Mouse (Mus musculus): Measurements from ENCODE around the gene Ttc32. TPM values are rescaled to one million over a fixed set of nuclear protein-coding genes. Genes with fewer than 3 reads are reported as not detected.

Gene Ttc32
- polyA plus RNA-seq, 1 experiment from 2014 or later, result 14.8 TPM

DNA sequence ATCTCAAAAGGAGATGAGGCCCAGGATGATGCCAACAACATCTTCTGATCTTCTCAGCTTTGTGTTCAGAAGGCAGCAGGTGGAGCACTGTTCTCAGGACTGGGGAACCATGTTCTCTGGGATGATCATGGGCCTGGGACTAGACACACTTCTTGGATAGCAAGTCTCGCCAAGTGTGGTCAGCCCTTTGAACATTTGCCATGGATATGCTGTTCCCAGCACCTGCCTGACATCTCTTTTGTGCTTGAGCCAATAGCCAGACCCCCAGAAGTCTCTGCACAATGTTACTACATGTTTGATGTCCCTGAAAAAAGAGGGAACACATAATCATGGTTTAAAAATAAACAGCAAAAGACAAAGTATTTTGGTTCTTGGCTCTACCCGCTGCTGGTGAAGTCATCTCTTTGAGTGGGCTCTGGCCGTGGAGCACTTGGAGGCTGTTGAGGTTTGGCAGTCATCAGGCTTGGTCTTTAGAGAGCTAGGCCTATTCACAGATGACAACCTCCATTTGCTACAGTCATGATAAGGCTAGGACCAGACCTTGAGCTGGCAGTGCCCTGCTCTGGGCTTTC is 47.8 kb downstream of the Ttc32 start:
- WGBS (ENCODE audit: insufficient replicate concordance), result 63% methylated on average over 3 of the region's 3 CpGs
- no peak for DNase-seq
- H3K9ac ChIP-seq, result no peak overlapping the region

DNA sequence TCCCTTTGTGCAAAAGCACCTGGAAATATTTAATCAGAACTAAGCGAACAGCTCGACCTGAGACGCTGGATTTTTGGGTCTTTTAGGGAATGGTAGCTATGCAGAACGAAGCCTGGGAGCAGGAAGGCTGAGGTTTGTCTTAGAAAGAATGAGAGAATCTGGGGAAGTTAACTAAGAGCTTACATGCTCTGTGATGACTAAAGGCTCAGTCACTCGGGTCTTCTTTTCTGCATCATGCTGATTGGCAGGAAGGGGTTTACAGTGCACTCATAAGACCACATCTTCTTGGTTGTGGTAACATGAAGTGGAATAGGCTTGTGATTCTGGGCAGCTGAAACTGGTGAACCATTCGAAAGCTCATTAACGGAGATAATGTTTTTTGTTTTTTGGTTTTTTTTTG is 60.4 kb downstream of the Ttc32 start:
- H3K4me2 ChIP-seq, result no peak overlapping the region
- H3K9ac ChIP-seq, result no peak overlapping the region
- no peak overlapping the region for H3K27ac ChIP-seq
- no peaks in the 10 kb centered on the region for H3K9me3 ChIP-seq (replicated peaks)
- no peaks in the 10 kb centered on the region for H3K4me1 ChIP-seq (replicated peaks)
- no peak overlapping the region for H3K4me3 ChIP-seq (replicated peaks)
- 61% methylated on average over 7 of the region's 7 CpGs for WGBS (ENCODE audit: insufficient replicate concordance)
- H3K36me3 ChIP-seq, result no peaks in the 10 kb centered on the region
- no peak for DNase-seq
- ATAC-seq (ENCODE audit: low read depth), result no peak
- no peaks in the 10 kb centered on the region for H3K27me3 ChIP-seq

More for the DNA sequence above, 47.8 kb downstream of the Ttc32 start:
- no peaks in the 10 kb centered on the region for H3K27me3 ChIP-seq
- H3K4me2 ChIP-seq, result no peak overlapping the region
- H3K4me1 ChIP-seq (replicated peaks), result no peaks in the 10 kb centered on the region
- H3K36me3 ChIP-seq, result no peaks in the 10 kb centered on the region
- no peaks in the 10 kb centered on the region for H3K9me3 ChIP-seq (replicated peaks)
- H3K27ac ChIP-seq, result no peak overlapping the region
- no peak for ATAC-seq (ENCODE audit: low read depth)
- H3K4me3 ChIP-seq (replicated peaks), result no peak overlapping the region

Other genes starting within 250 kb of the Ttc32 start
- gene Laptm4a, start 108.3 kb upstream of the Ttc32 start, polyA plus RNA-seq (2015; fragmentation: Nextera tagmentation; extraction: Ambion mirVana), result 71.4 and 83.9 TPM in 2 replicates
- 0.20 and 0.25 TPM in 2 replicates for gene Matn3, start 82.1 kb upstream of the Ttc32 start, polyA plus RNA-seq (2015; fragmentation: Nextera tagmentation; extraction: Ambion mirVana)
- 1.6 and 2.0 TPM in 2 replicates for gene Wdr35, start 56.1 kb upstream of the Ttc32 start, polyA plus RNA-seq (2015; fragmentation: Nextera tagmentation; extraction: Ambion mirVana)

All from liver, embryonic 13.5 days (tissue).